Mouse (Mus musculus): Measurements from ENCODE around the gene D930020B18Rik. TPM values are rescaled to one million over a fixed set of nuclear protein-coding genes. Genes with fewer than 3 reads are reported as not detected.

D930020B18Rik gene
- total RNA-seq (2023) = under 1 TPM; 0.18 to 0.26 TPM

DNA sequence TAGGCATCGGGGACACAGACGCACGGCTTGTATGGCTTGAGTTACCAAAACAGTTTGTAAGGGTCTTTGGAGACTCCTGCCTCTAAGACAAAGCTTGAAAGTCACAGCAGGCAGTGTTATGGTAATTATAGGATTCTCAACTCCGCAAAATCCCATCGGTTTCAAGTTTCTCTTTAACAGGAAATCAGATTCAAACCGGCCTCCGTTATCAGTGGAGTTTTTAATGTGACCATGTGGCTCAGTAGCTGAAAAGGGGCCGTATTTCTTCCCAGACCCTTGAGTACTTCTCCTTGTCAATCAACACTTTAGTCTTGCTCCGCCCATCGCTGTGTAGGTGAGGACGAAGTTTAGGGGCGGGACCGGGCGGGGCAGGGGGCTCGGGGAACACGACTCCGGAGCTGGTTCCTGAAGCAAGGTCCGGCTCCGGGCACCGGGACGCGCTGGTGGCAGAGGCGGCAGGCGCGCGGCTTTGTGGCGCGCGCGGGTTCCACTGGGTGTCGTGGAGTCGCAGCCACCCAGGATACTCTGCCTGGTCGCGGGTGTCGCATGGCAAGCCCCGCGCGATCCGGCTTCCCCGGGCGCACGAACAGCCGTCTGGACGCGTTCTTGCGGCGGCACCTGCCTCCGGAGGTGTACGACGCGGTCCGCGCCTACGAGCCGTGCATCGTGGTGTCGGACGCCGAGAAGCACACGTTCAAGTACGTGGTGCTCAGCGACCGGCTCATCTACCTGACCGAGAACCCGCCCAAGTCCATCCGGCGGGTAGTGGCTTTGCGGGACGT, at the start of gene D930020B18Rik:
TSS of gene D930020B18Rik (plus strand) at position 317 of the 782 bp plus-strand sequence.

DNA sequence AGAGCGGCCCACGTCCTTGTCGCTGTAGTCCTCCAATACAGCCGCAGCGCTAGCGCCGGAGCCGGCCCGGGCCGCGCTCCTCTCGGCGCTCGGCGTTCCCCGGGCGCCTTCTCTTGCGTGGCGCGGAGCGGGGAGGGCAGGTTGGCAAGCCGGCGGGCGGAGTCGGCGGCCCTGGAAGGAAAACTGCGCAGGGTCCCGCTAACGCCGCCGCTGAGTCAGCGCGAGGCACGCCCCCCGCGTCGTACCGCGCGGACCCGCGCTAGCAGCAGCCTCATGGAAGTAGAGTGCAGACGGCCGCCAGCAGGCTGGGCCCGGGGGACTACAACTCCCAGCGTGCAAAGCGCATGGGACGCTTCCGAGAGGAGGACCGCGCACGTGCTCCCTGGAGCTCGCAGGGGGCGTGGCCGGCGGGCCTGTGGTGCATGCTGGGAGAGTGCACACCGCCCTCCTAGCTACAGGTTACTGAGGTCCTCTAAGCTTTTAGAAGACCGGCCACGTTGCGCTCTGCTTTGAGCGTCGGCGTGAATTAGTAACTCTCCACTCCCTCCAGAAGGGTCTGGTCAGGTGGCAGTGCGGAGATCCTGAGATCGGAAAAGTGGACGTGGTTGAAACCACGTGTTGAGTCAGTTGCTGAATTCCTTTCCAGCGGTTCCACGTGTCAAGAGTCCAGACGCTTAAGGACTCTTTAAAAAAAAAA, 15.1 kb upstream of the D930020B18Rik start, which contains the start of gene Xpot:
TSS of gene Xpot (minus strand) at position 147 of the 697 bp plus-strand sequence.

GRCm38 (mm10) chr10:121739548-121740505, 98.4 kb downstream of the D930020B18Rik start, which contains the start of gene BC048403:
Gene BC048403 (plus strand): TSS chr10:121739937.

Other genes with a start within 250 kb of the D930020B18Rik start
- gene Rassf3, start 165.2 kb upstream of the D930020B18Rik start, total RNA-seq (2023) = 10 to 100 TPM; 58.3 to 70.1 TPM
- gene Tbk1, start 54.8 kb upstream of the D930020B18Rik start, total RNA-seq (2023) = 10 to 100 TPM; 67.8 to 76.8 TPM
- 10 to 100 TPM; 41.5 to 44.5 TPM for gene Xpot, start 15.3 kb upstream of the D930020B18Rik start, total RNA-seq (2023)
- 10 to 100 TPM in 1 of 2 experiments, 1 to 10 TPM in 1; 9.4 to 11.4 TPM for gene BC048403, start 98.3 kb downstream of the D930020B18Rik start, total RNA-seq (2023)